Mouse (Mus musculus) kidney, adult 2 months (tissue): ENCODE results near the gene Btbd35f12. TPM values are rescaled to one million over a fixed set of nuclear protein-coding genes. Genes with fewer than 3 reads are reported as not detected.
"Not testable (repeated sequence)": the region's sequence is repeated elsewhere in the genome, so short reads cannot be mapped to it uniquely, and the experiment has no call there.

Experiments used
- DNase-seq: peaks from one replicate; pipeline ENCODE4 v3.0.0; 2021
- H3K27ac ChIP-seq: fragments of 200-500 bp; 2 replicates; pipeline ENCODE4 v1.5.1; 2012; ENCODE audit warnings: low read depth, low read length, control low read depth, inconsistent platforms; ENCODE audit not compliant: insufficient read depth
- H3K27me3 ChIP-seq: fragments of 200-500 bp; replicated peaks from 2 replicates; pipeline ENCODE4 v1.6.1; 2012; ENCODE audit warnings: mild to moderate bottlenecking, moderate library complexity, low read length, inconsistent platforms; ENCODE audit not compliant: control insufficient read depth, insufficient read depth
- H3K36me3 ChIP-seq: fragments of 200-500 bp; 2 replicates; pipeline ENCODE4 v1.6.1; 2012; ENCODE audit warnings: mild to moderate bottlenecking, moderate library complexity, low read length, inconsistent platforms; ENCODE audit not compliant: control insufficient read depth, insufficient read depth
- H3K4me1 ChIP-seq: fragments of 200-500 bp; 2 replicates; pipeline ENCODE4 v1.6.1; 2011; ENCODE audit warnings: low read length; ENCODE audit not compliant: control insufficient read depth, insufficient read depth
- H3K4me3 ChIP-seq: fragments of 200-500 bp; 2 replicates; pipeline ENCODE4 v1.5.1; 2011; ENCODE audit warnings: mild to moderate bottlenecking, low read depth, low read length, control low read depth; ENCODE audit not compliant: insufficient read depth
- WGBS: fragments of 180-500 bp; shearing (Covaris S2); methylation state at CpG from one replicate; pipeline ENCODE4 v1.1.7; 2018; 5-methylcytosine and 5-hydroxymethylcytosine counted together
- polyA plus RNA-seq: library from polyadenylated mRNA; depleted of rRNA; stranded (reverse); fragments of >200 nt; gene quantifications from 2 replicates; pipeline ENCODE4 v1.2.3, GENCODE M21; 2012; rRNA removed

The Btbd35f12 gene
- not detected in 2 replicates for polyA plus RNA-seq

GRCm38 (mm10) chrX:33313079-33313478 is at the start of gene Btbd35f12:
Gene Btbd35f12 (plus strand): TSS chrX:33313379.
- no CpG with 5 or more reads among the region's 3 CpGs for WGBS
- H3K4me3 ChIP-seq, H3K27me3 ChIP-seq, H3K27ac ChIP-seq, H3K36me3 ChIP-seq, DNase-seq, H3K4me1 ChIP-seq: not testable (repeated sequence)

GRCm38 (mm10) chrX:33353254-33353653 is 40.1 kb downstream of the Btbd35f12 start:
- not testable (repeated sequence) for H3K4me3 ChIP-seq, H3K4me1 ChIP-seq, H3K27me3 ChIP-seq, DNase-seq, H3K27ac ChIP-seq, H3K36me3 ChIP-seq
- 85% methylated on average over 2 of the region's 2 CpGs for WGBS

Other genes with a start within 250 kb of the Btbd35f12 start
- not detected in 2 replicates for gene Spin2-ps6, start 78.5 kb upstream of the Btbd35f12 start, polyA plus RNA-seq